Mouse (Mus musculus) ES-CJ7 (cell line): ENCODE data around the gene Olfr483.

Source experiments
- DNase-seq: peaks from one replicate; pipeline ENCODE4 v3.0.0; 2011; ENCODE audit warnings: low read depth, low spot score

Olfr483 gene

DNA sequence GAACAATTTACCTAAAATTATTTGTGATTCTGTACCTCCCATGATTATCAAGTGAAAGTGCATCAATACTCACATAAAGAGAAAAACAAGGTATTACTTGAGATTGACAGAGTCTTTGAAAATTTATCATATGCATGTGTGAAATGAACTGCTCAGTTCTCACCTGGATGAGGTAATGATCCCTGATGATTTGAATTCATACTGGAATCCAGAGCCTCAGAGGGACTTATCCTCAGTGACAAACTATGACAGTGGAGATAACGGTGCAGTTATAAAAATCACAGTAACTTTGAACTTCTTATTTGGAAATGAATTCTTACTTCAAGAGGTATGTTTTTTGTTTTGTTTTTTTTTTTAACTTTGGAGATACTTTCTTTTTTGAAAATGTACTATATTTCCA is at the start of gene Olfr483:
TSS of gene Olfr483 (plus strand) at position 301 of the 400 bp plus-strand sequence.
- DNase-seq: no peak

GRCm38 (mm10) chr7:108067246-108067645 is 33.4 kb upstream of the Olfr483 start, which contains the start of gene Olfr480:
Gene Olfr480 (minus strand): TSS chr7:108067346.
- no peak for DNase-seq

GRCm38 (mm10) chr7:108079555-108079954 is 21.1 kb upstream of the Olfr483 start, which contains the start of gene Olfr481:
Gene Olfr481 (plus strand): TSS chr7:108079855.
- DNase-seq: no peak

DNA sequence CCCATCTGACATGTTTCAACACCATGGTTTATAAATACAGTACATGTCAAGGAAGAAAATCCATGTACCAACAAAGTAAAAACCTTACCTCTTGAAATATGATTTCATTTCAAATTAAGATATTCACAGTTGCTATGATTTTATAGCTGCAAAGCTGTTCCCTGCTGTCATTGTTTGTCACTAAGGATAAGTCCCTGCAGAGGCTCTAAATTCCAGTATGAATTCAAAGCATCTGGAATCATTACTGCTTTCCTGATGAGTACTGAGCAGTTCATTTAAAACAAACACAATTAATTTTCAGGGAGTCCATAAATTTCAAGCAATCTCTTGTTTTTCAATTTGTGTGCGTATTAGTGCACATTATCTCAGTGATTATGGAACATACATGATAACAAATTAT is 3.2 kb upstream of the Olfr483 start, which contains the start of gene Olfr482:
TSS of gene Olfr482 (minus strand) at position 101 of the 400 bp plus-strand sequence.
- no peak for DNase-seq

GRCm38 (mm10) chr7:108120681-108121080 is 20.0 kb downstream of the Olfr483 start:
- DNase-seq: peak; percentile 78

GRCm38 (mm10) chr7:108121416-108121815 is 20.8 kb downstream of the Olfr483 start:
- peak; percentile 73 for DNase-seq

DNA sequence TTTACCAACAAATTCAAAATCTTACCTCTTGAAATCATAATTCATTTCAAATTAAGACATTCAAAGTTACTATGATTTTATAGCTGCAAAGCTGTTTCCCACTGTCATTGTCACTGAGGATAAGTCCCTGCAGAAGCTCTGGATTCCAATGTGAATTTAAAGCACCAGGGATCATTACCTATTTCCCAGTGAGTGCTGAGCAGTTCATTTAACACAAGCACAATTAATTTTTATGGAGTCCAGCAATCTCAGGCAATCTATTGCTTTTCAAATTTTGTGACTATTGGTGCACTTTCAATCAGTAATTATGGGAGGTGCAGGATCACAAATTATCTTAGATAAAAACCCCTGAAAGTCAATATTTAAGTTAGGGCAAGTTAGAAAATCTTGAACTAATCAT is 26.7 kb downstream of the Olfr483 start, which contains the start of gene Olfr484:
TSS of gene Olfr484 (minus strand) at position 101 of the 400 bp plus-strand sequence.
- no peak for DNase-seq
